In genomic region chr5:134491712-134492417, GRCm38 (mm10) we compare ENCODE assay signal across 7 mouse cellular contexts. TPM values are rescaled to one million over a fixed set of nuclear protein-coding genes. Genes with fewer than 3 reads are reported as not detected.
DNase-seq lines count a peak whose midpoint lies in the region; ATAC-seq and TF ChIP-seq lines count a peak whose summit lies in the region.

No protein-coding gene starts in this region.

- no peak overlapping the region for H3K9ac ChIP-seq in intestine, embryonic 14.5 days (ENCODE audit: low read length)
- H3K9ac ChIP-seq in midbrain, embryonic 11.5 days (ENCODE audit: low read length), result no peak overlapping the region

- ATAC-seq in intestine, embryonic 14.5 days (replicated peaks; ENCODE audit: low FRiP score, low TSS enrichment, low read depth), result peak; percentile 18; the same call in 1 of the 2 replicates
- ATAC-seq in midbrain, embryonic 11.5 days (ENCODE audit: low FRiP score), result peak; percentile 32; the same call in 1 of the 2 replicates

- intact Hi-C loops in left cerebral cortex, postnatal 14 days (cut with DNase I), result loop anchor here (5.0 to 10.0 kb wide), 2 partner anchors 210 to 413 kb away; partner anchors contain the start of gene Tmem270

- H3K4me1 ChIP-seq in intestine, embryonic 14.5 days (replicated peaks; ENCODE audit: control insufficient read depth, insufficient read depth, low read length), result no peaks in the 10 kb centered on the region
- H3K4me1 ChIP-seq in midbrain, embryonic 11.5 days (ENCODE audit: control insufficient read depth, insufficient read depth, low read length), result no peaks in the 10 kb centered on the region
- H3K4me1 ChIP-seq in small intestine, adult 2 months (ENCODE audit: control insufficient read depth, insufficient read depth, insufficient read length, low read length), result peaks cover 7% of the 10 kb centered on the region

- H3K4me3 ChIP-seq in intestine, embryonic 14.5 days (ENCODE audit: low read depth, low read length), result no peak overlapping the region
- no peak overlapping the region for H3K4me3 ChIP-seq in midbrain, embryonic 11.5 days (ENCODE audit: low read depth, low read length)
- H3K4me3 ChIP-seq in small intestine, adult 2 months (ENCODE audit: low read depth, low read length), result no peak overlapping the region

- WGBS in intestine, embryonic 14.5 days, result 29% methylated on average over 18 of the region's 18 CpGs
- 24% methylated on average over 18 of the region's 18 CpGs for WGBS in midbrain, embryonic 11.5 days
- 42% methylated on average over 18 of the region's 18 CpGs for WGBS in small intestine, adult 2 months

- no peaks in the 10 kb centered on the region for H3K9me3 ChIP-seq in intestine, embryonic 14.5 days (ENCODE audit: control insufficient read depth, low read length)
- H3K9me3 ChIP-seq in midbrain, embryonic 11.5 days (ENCODE audit: control insufficient read depth, low read length), result no peaks in the 10 kb centered on the region

- H3K36me3 ChIP-seq in intestine, embryonic 14.5 days (ENCODE audit: control insufficient read depth, insufficient read depth, low read length), result peaks cover 38% of the 10 kb centered on the region
- peaks cover 16% of the 10 kb centered on the region for H3K36me3 ChIP-seq in midbrain, embryonic 11.5 days (ENCODE audit: control insufficient read depth, insufficient read depth, low read length)
- H3K36me3 ChIP-seq in small intestine, adult 2 months (ENCODE audit: control insufficient read depth, insufficient read depth, low read length), result peaks cover 64% of the 10 kb centered on the region

- no peak for TF ChIP-seq POLR2A in small intestine, adult 2 months (IDR thresholded peaks at IDR 0.05; ENCODE audit: low read depth, low read length)

- no peaks in the 10 kb centered on the region for H3K27me3 ChIP-seq in intestine, embryonic 14.5 days (replicated peaks; ENCODE audit: control insufficient read depth, insufficient read depth, low read length)
- H3K27me3 ChIP-seq in midbrain, embryonic 11.5 days (ENCODE audit: control insufficient read depth, insufficient read depth, low read length), result no peaks in the 10 kb centered on the region
- H3K27me3 ChIP-seq in small intestine, adult 2 months (ENCODE audit: control insufficient read depth, insufficient read depth, low read length), result no peaks in the 10 kb centered on the region

- DNase-seq in adrenal gland, adult 18-20 months (ENCODE audit: low spot score in 2 of 2), result peak; percentile 80 to 81
- peak; percentile 92 for DNase-seq in embryo, embryonic 10.5 days (ENCODE audit: low spot score)
- DNase-seq in gastrocnemius, postnatal 25 days, result peak; percentile 63
- peak; percentile 91 for DNase-seq in intestine, embryonic 14.5 days (ENCODE audit: low spot score)
- DNase-seq in left cerebral cortex, postnatal 14 days (ENCODE audit: low spot score in 2 of 2), result peak; percentile 90 to 91
- DNase-seq in midbrain, embryonic 11.5 days (ENCODE audit: low spot score, missing footprints), result peak; percentile 99

- H3K4me2 ChIP-seq in intestine, embryonic 14.5 days (ENCODE audit: low read length), result no peak overlapping the region
- no peak overlapping the region for H3K4me2 ChIP-seq in midbrain, embryonic 11.5 days

- no peak overlapping the region for H3K27ac ChIP-seq in intestine, embryonic 14.5 days (ENCODE audit: low read depth)
- H3K27ac ChIP-seq in midbrain, embryonic 11.5 days (ENCODE audit: low read depth, low read length), result no peak overlapping the region
- H3K27ac ChIP-seq in small intestine, adult 2 months (ENCODE audit: insufficient read depth, low read depth, low read length), result no peak overlapping the region

- TF ChIP-seq CTCF in small intestine, adult 2 months (IDR thresholded peaks at IDR 0.05; ENCODE audit: extremely low read depth, insufficient read length, insufficient replicate concordance, low read depth, low read length), result peak; percentile 93

RNA-seq across cellular contexts. Expression of gene Gtf2ird1, which starts 35.3 kb away (rescaled TPM):
- 10 to 100 TPM; 44.9 to 71.0 TPM for total RNA-seq in adrenal gland, adult 18-20 months (2021)
- 1 to 10 TPM; 9.6 to 9.9 TPM for total RNA-seq in gastrocnemius, postnatal 25 days (2021)
- 85.9 and 101 TPM in 2 replicates for polyA plus RNA-seq in intestine, embryonic 14.5 days (2014; fragmentation: Nextera tagmentation; extraction: Ambion mirVana)
- 10 to 100 TPM; 36.4 to 43.8 TPM for total RNA-seq in left cerebral cortex, postnatal 14 days (2021)
- 86.5 and 88.1 TPM in 2 replicates for polyA plus RNA-seq in midbrain, embryonic 11.5 days (2014; fragmentation: Nextera tagmentation; extraction: Ambion mirVana)
- 25.0 and 40.4 TPM in 2 replicates for polyA plus RNA-seq in small intestine, adult 2 months (2012; rRNA removed)
